Mouse (Mus musculus) hindbrain, embryonic 11.5 days (tissue): ENCODE results near the gene Ap1g2. TPM values are rescaled to one million over a fixed set of nuclear protein-coding genes. Genes with fewer than 3 reads are reported as not detected.

Experiments
- ATAC-seq: fragments of 200-750 bp; cut with Nextera tagmentation; 2 replicates; pipeline ENCODE4 v1.8.0; 2017; ENCODE audit warnings: mild to moderate bottlenecking, moderate TSS enrichment, moderate library complexity; ENCODE audit not compliant: low FRiP score
- DNase-seq: peaks from one replicate; pipeline ENCODE4 v3.0.0-alpha.2; 2015; ENCODE audit warnings: low spot score
- H3K27ac ChIP-seq: fragments of 300-500 bp; sonication (generic); 2 replicates; pipeline ENCODE4 v1.5.1; 2014; ENCODE audit warnings: mild to moderate bottlenecking, low read depth, low read length
- H3K27me3 ChIP-seq: fragments of 300-500 bp; sonication (generic); 2 replicates; pipeline ENCODE4 v1.6.1; 2014; ENCODE audit warnings: mild to moderate bottlenecking, low read length, moderate library complexity, mixed read lengths; ENCODE audit not compliant: control insufficient read depth, insufficient read depth
- H3K36me3 ChIP-seq: fragments of 300-500 bp; sonication (generic); 2 replicates; pipeline ENCODE4 v1.6.1; 2014; ENCODE audit warnings: mild to moderate bottlenecking, low read length, moderate library complexity, mixed read lengths; ENCODE audit not compliant: control insufficient read depth, insufficient read depth
- H3K4me1 ChIP-seq: fragments of 300-500 bp; sonication (generic); replicated peaks from 2 replicates; pipeline ENCODE4 v1.6.1; 2014; ENCODE audit warnings: low read length, mixed read lengths; ENCODE audit not compliant: control insufficient read depth, insufficient read depth
- H3K4me2 ChIP-seq: fragments of 300-500 bp; sonication (generic); replicated peaks from 2 replicates; pipeline ENCODE4 v1.6.1; 2014; ENCODE audit warnings: mild to moderate bottlenecking, low read depth, low read length
- H3K4me3 ChIP-seq: fragments of 300-500 bp; sonication (generic); 2 replicates; pipeline ENCODE4 v1.5.1; 2014; ENCODE audit warnings: low read depth, low read length
- H3K9ac ChIP-seq: fragments of 300-500 bp; sonication (generic); 2 replicates; pipeline ENCODE4 v1.6.1; 2014; ENCODE audit warnings: low read depth, low read length
- H3K9me3 ChIP-seq: fragments of 300-500 bp; sonication (generic); 2 replicates; pipeline ENCODE4 v1.6.1; 2016; ENCODE audit warnings: low read length; ENCODE audit not compliant: control insufficient read depth
- WGBS: fragments of 180-500 bp; shearing (Covaris S2); extraction: QIAGEN DNeasy Blood & Tissue Kit; methylation state at CpG from one replicate; pipeline ENCODE4 v1.1.7; 2014; 5-methylcytosine and 5-hydroxymethylcytosine counted together
- polyA plus RNA-seq: library from polyadenylated mRNA; unstranded; fragments of >200 nt; fragmentation: Nextera tagmentation; extraction: Ambion mirVana; gene quantifications from 2 replicates; pipeline ENCODE4 v1.2.1, GENCODE M21; 2014

The Ap1g2 gene
- polyA plus RNA-seq = 9.0 and 9.4 TPM in 2 replicates

DNA sequence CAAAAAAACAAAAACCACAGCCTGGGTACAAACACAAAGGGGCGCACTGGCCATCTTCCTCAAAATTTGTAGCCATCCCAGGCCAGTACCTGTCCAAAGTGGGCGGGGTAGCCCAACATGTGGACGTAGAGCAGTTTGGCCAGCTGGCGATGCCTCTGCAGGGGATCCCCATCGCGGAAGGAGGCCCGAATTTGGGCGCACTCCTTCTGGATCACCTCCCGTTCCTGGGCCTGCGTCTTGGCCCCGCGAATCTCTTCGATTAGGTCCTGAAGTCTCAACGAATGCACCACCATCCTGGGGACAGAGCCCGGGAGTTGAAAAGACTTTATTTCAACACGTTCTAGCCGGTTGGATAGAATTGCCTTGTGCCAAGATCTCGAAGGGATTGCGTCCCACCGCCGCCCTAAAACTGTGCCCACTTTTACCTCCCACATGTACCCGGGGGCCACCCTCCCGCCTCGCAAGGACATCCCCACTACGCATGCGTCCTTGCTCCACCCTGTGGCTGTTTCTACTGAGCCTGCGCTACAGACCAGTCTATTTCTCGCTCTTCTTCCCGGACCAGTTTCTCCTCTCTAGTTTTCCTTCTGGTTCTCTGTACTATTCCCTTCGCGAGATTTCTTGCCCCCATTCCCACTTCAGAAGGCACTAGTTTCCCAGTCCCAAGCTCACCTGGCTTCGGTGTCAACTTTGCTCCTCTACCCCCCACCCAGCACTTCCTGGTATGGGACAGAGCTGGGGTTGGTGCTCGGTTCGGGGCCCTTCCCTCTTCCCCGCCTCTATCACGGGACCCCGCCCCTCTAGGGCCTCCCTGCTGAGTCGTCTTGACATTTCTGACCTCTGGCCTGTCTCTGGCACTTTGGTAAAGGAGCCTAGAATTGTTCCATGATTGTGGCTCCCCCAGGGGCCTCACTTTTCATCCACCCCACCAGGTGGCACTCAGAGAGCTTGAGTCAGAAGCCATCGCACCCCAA is at the start of gene Ap1g2:
TSS of gene Ap1g2 (minus strand) at position 758 of the 974 bp plus-strand sequence.
- Histone ChIP-seq H3K27ac (no peak within 1 kb of the TSS), H3K9ac (peak within 1 kb of the TSS; percentile 73), H3K9me3 (no peaks in the 10 kb centered on the region), H3K4me1 (peaks cover 14% of the 10 kb centered on the region; the same call in 1 of the 2 replicates), H3K36me3 (no peaks in the 10 kb centered on the region), H3K4me2 (peak within 1 kb of the TSS; percentile 86), H3K27me3 (peaks cover 7% of the 10 kb centered on the region; the same call in 1 of the 2 replicates), H3K4me3 (peak within 1 kb of the TSS; percentile 41)
- ATAC-seq = peak; percentile 55
- peak; percentile 80 for DNase-seq
- under 1% methylated on average over 39 of the region's 39 CpGs for WGBS

- no peak overlapping the region for H3K27ac ChIP-seq
- H3K4me1 ChIP-seq = no peaks in the 10 kb centered on the region
- no peak overlapping the region for H3K4me2 ChIP-seq
- H3K36me3 ChIP-seq = no peaks in the 10 kb centered on the region
- H3K27me3 ChIP-seq = no peaks in the 10 kb centered on the region
- no peak overlapping the region for H3K9ac ChIP-seq
- ATAC-seq (no peak), DNase-seq (no peak)
- 88% methylated on average over 16 of the region's 16 CpGs for WGBS
- no peak overlapping the region for H3K4me3 ChIP-seq
- no peaks in the 10 kb centered on the region for H3K9me3 ChIP-seq
Measured at GRCm38 (mm10) chr14:55152951-55153481, 46.6 kb upstream of the Ap1g2 start.

- Histone ChIP-seq H3K9me3 (no peaks in the 10 kb centered on the region), H3K27ac (no peak overlapping the region), H3K4me1 (no peaks in the 10 kb centered on the region), H3K36me3 (no peaks in the 10 kb centered on the region), H3K4me3 (no peak overlapping the region), H3K9ac (no peak overlapping the region), H3K27me3 (no peaks in the 10 kb centered on the region), H3K4me2 (no peak overlapping the region)
- WGBS = 91% methylated on average over 4 of the region's 4 CpGs
- DNase-seq (no peak), ATAC-seq (no peak)
Measured at GRCm38 (mm10) chr14:55152174-55152573, 45.8 kb upstream of the Ap1g2 start.

DNA sequence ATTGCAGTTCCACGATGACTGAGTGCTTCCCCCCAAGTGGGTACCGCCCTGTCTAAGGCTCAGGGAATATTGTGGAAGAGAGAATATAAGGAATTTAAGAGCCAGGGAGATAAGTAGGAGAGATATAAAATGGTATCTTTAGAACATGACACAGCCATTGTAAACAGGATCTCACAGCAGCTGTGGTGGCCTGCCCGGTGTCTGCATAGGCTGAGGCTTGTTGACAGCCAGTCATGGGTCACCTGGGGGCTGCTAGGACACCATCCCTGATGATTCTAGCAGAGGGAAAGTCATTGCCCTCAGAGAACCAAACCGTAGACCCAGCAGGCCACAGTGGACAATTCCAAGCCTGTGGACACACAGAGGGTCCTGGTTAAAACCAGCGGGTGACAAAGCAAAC is 44.6 kb upstream of the Ap1g2 start:
- no peaks in the 10 kb centered on the region for H3K27me3 ChIP-seq
- H3K27ac ChIP-seq = no peak overlapping the region
- no peak overlapping the region for H3K9ac ChIP-seq
- 88% methylated on average over 5 of the region's 5 CpGs for WGBS
- no peaks in the 10 kb centered on the region for H3K9me3 ChIP-seq
- no peak overlapping the region for H3K4me2 ChIP-seq
- H3K36me3 ChIP-seq = no peaks in the 10 kb centered on the region
- DNase-seq (no peak), ATAC-seq (no peak)
- H3K4me1 ChIP-seq = no peaks in the 10 kb centered on the region
- H3K4me3 ChIP-seq = no peak overlapping the region

DNA sequence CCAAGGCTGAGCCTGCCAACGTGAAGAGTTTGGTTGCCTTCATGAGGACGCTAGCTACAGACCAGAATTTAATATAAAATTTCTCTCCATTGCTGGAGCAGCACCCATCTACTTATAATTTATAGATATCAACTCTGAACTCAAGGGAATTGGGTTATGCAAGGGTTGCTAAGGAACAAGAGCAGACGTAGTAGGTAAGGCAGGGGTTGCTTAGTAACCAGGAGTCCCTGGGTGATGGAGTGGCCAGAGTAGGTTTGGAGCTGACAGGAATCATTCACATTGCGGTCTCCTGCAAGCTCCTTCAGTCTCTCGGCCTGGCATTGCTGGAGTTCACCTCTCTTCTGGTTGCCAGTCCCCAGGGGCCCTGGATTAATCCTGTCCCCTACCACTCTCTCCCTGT is 42.6 kb upstream of the Ap1g2 start:
- no peak overlapping the region for H3K27ac ChIP-seq
- H3K36me3 ChIP-seq = no peaks in the 10 kb centered on the region
- H3K27me3 ChIP-seq = no peaks in the 10 kb centered on the region
- no peak overlapping the region for H3K4me2 ChIP-seq
- H3K9me3 ChIP-seq = no peaks in the 10 kb centered on the region
- DNase-seq (no peak), ATAC-seq (no peak)
- 80% methylated on average over 5 of the region's 5 CpGs for WGBS
- no peaks in the 10 kb centered on the region for H3K4me1 ChIP-seq
- H3K9ac ChIP-seq = no peak overlapping the region
- no peak overlapping the region for H3K4me3 ChIP-seq

GRCm38 (mm10) chr14:55148363-55148915 is 42.0 kb upstream of the Ap1g2 start:
- no peaks in the 10 kb centered on the region for H3K27me3 ChIP-seq
- WGBS = 32% methylated on average over 5 of the region's 5 CpGs
- H3K9me3 ChIP-seq = no peaks in the 10 kb centered on the region
- H3K4me1 ChIP-seq = no peaks in the 10 kb centered on the region
- DNase-seq (peak; percentile 83), ATAC-seq (peak; percentile 47; the same call in 1 of the 2 replicates)
- no peak overlapping the region for H3K4me3 ChIP-seq
- H3K27ac ChIP-seq = no peak overlapping the region
- no peak overlapping the region for H3K9ac ChIP-seq
- no peak overlapping the region for H3K4me2 ChIP-seq
- H3K36me3 ChIP-seq = no peaks in the 10 kb centered on the region

DNA sequence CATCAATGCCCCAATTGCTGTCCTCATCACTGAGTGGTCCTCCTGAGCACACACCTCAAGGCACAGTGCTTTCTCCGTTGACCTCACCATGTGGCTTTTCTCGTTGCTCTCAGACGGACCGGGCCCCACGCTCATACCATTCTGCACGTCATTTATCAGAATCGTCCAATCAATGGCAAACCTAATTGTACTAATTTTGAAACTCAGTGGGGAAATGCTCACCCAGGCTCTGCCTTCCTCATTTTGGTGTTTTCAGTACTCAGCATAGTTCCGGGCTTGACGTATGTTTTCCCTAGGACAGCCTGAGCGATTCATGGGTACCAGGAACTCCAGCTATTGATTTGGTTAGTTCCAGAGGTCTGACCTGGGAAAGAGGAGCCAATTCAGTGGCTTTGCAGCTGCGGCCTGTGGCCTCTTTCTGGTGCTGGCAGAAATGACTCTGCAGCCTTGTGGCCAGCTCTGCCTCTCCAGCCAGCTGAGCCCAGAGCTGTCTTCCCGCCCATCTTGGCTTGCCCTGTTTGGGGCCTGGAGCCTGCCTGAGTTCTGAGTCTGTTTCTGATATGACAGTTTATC is 40.5 kb upstream of the Ap1g2 start:
- no peak overlapping the region for H3K4me3 ChIP-seq
- H3K9ac ChIP-seq = no peak overlapping the region
- no peak overlapping the region for H3K4me2 ChIP-seq
- H3K27ac ChIP-seq = no peak overlapping the region
- 87% methylated on average over 12 of the region's 12 CpGs for WGBS
- ATAC-seq (no peak), DNase-seq (no peak)
- no peaks in the 10 kb centered on the region for H3K9me3 ChIP-seq
- H3K4me1 ChIP-seq = no peaks in the 10 kb centered on the region
- H3K27me3 ChIP-seq = no peaks in the 10 kb centered on the region
- H3K36me3 ChIP-seq = no peaks in the 10 kb centered on the region

- 95% methylated on average over 1 of the region's 1 CpGs for WGBS
- H3K9ac ChIP-seq = no peak overlapping the region
- H3K27me3 ChIP-seq = no peaks in the 10 kb centered on the region
- no peaks in the 10 kb centered on the region for H3K4me1 ChIP-seq
- no peak overlapping the region for H3K27ac ChIP-seq
- H3K36me3 ChIP-seq = no peaks in the 10 kb centered on the region
- ATAC-seq (no peak), DNase-seq (no peak)
- H3K4me2 ChIP-seq = no peak overlapping the region
- H3K4me3 ChIP-seq = no peak overlapping the region
- H3K9me3 ChIP-seq = no peaks in the 10 kb centered on the region
Measured at GRCm38 (mm10) chr14:55146324-55146723, 39.9 kb upstream of the Ap1g2 start.
